Mouse (Mus musculus) limb, embryonic 13.5 days (tissue): ENCODE results near the gene Fam69a. TPM values are rescaled to one million over a fixed set of nuclear protein-coding genes. Genes with fewer than 3 reads are reported as not detected.
"Not testable (repeated sequence)": the region's sequence is repeated elsewhere in the genome, so short reads cannot be mapped to it uniquely, and the experiment has no call there.

Experiments used
- ATAC-seq: fragments of 200-750 bp; cut with Nextera tagmentation; 2 replicates; pipeline ENCODE4 v1.8.0; 2017; ENCODE audit warnings: low read depth, moderate number of reproducible peaks, moderate TSS enrichment; ENCODE audit not compliant: low FRiP score
- H3K27ac ChIP-seq: fragments of 300-500 bp; sonication (generic); 2 replicates; pipeline ENCODE4 v1.5.1; 2015; ENCODE audit warnings: inconsistent platforms, mild to moderate bottlenecking, moderate library complexity
- H3K27me3 ChIP-seq: fragments of 300-500 bp; sonication (generic); 2 replicates; pipeline ENCODE4 v1.6.1; 2015; ENCODE audit warnings: mild to moderate bottlenecking, inconsistent platforms
- H3K36me3 ChIP-seq: fragments of 300-500 bp; sonication (generic); 2 replicates; pipeline ENCODE4 v1.6.1; 2015; ENCODE audit warnings: inconsistent platforms, mild to moderate bottlenecking, moderate library complexity
- H3K4me1 ChIP-seq: fragments of 300-500 bp; sonication (generic); 2 replicates; pipeline ENCODE4 v1.6.1; 2015; ENCODE audit warnings: inconsistent platforms
- H3K4me2 ChIP-seq: fragments of 300-500 bp; sonication (generic); replicated peaks from 2 replicates; pipeline ENCODE4 v1.6.1; 2015; ENCODE audit warnings: inconsistent platforms, mild to moderate bottlenecking, moderate library complexity
- H3K4me3 ChIP-seq: fragments of 300-500 bp; sonication (generic); 2 replicates; pipeline ENCODE4 v1.5.1; 2015; ENCODE audit warnings: moderate library complexity, mild to moderate bottlenecking, inconsistent platforms
- H3K9ac ChIP-seq: fragments of 300-500 bp; sonication (generic); 2 replicates; pipeline ENCODE4 v1.6.1; 2015; ENCODE audit warnings: mild to moderate bottlenecking, inconsistent platforms
- H3K9me3 ChIP-seq: fragments of 300-500 bp; sonication (generic); 2 replicates; pipeline ENCODE4 v1.6.1; 2016; ENCODE audit warnings: inconsistent platforms
- WGBS: fragments of 180-500 bp; shearing (Covaris S2); methylation state at CpG from one replicate; pipeline ENCODE4 v1.1.7; 2015; 5-methylcytosine and 5-hydroxymethylcytosine counted together
- polyA plus RNA-seq: library from polyadenylated mRNA; unstranded; fragments of >200 nt; fragmentation: Nextera tagmentation; extraction: Ambion mirVana; gene quantifications from 2 replicates; pipeline ENCODE4 v1.2.1, GENCODE M21; 2015

Fam69a gene
- polyA plus RNA-seq, 1 experiment from 2014 or later: 31.7 TPM

GRCm38 (mm10) chr5:107977640-107978288 lies 9.1 kb downstream of the Fam69a start:
- H3K9ac ChIP-seq: no peak overlapping the region
- no peaks in the 10 kb centered on the region for H3K9me3 ChIP-seq
- ATAC-seq: no peak
- WGBS: 47% methylated on average over 3 of the region's 3 CpGs
- H3K4me1 ChIP-seq: peaks cover 17% of the 10 kb centered on the region
- no peak overlapping the region for H3K4me2 ChIP-seq
- H3K36me3 ChIP-seq: no peaks in the 10 kb centered on the region
- no peak overlapping the region for H3K4me3 ChIP-seq
- no peaks in the 10 kb centered on the region for H3K27me3 ChIP-seq
- no peak overlapping the region for H3K27ac ChIP-seq

GRCm38 (mm10) chr5:107973310-107973709 lies 13.6 kb downstream of the Fam69a start:
- no peak overlapping the region for H3K4me3 ChIP-seq
- 71% methylated on average over 2 of the region's 2 CpGs for WGBS
- H3K9ac ChIP-seq: no peak overlapping the region
- H3K36me3 ChIP-seq: no peaks in the 10 kb centered on the region
- no peak overlapping the region for H3K4me2 ChIP-seq
- no peaks in the 10 kb centered on the region for H3K9me3 ChIP-seq
- H3K27me3 ChIP-seq: no peaks in the 10 kb centered on the region
- H3K4me1 ChIP-seq: peaks cover 22% of the 10 kb centered on the region
- ATAC-seq: no peak
- H3K27ac ChIP-seq: no peak overlapping the region

DNA sequence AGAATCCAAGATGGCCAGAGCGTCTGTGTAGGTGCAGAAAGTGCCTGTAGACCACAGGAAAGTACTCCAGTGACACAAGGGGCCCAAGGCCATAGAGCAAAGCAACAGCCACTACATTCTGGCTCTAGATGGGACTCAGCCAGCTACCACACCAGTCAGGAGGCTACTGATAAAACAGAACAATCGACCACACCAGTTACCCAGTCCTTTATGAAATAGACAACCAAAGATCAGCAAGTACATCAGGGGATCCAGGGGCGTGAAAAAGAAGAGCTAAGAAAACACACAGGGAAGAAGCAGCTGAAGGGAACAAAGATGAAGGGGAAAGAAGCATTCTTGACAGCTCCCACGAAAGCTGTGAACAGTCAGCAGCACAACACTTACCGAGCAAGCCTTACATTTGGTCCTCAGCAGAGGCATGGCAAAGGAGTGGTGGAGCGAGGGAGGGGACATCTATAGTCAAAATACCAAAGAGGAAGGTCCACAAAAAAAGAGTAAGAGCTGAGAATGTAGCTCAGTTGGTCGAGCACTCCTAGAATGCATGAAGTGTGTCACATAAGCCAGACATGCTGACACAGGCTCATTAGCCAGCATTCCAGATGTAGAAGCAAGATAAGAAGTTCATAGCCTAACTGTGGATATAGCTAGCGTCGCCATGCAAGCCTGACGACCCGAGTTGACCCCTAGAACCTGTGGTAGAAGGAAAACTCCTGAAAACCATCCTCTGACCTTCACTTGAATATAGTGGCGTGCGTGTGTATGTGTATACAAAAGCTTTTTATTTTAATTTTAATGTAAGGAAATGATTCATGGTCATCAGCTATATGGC lies 14.2 kb downstream of the Fam69a start:
- H3K27ac ChIP-seq: no peak overlapping the region
- H3K9ac ChIP-seq: no peak overlapping the region
- no peaks in the 10 kb centered on the region for H3K36me3 ChIP-seq
- ATAC-seq: no peak
- H3K4me3 ChIP-seq: no peak overlapping the region
- H3K9me3 ChIP-seq: no peaks in the 10 kb centered on the region
- peaks cover 15% of the 10 kb centered on the region for H3K4me1 ChIP-seq
- no peaks in the 10 kb centered on the region for H3K27me3 ChIP-seq
- WGBS: 61% methylated on average over 13 of the region's 13 CpGs
- H3K4me2 ChIP-seq: no peak overlapping the region

DNA sequence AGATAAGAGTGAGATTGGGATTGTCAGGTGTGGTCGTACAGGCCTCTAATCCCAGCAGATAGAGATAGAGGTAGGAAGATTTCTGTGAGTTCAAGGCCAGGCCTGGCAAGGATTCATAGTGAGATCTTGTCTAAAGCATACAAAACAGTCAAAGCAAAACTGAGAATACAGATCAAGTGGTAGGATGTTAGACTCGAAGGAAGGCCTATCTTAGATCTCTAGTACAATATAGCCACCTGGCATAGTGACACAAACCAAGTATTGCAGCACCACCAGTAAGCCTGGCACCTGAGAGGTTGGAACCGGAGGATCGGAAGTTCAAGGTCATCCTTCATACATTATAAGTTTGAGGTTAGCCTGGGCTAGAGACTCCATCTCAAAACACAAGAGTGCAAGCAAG lies 15.8 kb downstream of the Fam69a start:
- H3K27me3 ChIP-seq: no peaks in the 10 kb centered on the region
- no peaks in the 10 kb centered on the region for H3K9me3 ChIP-seq
- ATAC-seq: no peak
- no peak overlapping the region for H3K27ac ChIP-seq
- no peaks in the 10 kb centered on the region for H3K36me3 ChIP-seq
- no peak overlapping the region for H3K4me3 ChIP-seq
- H3K4me2 ChIP-seq: no peak overlapping the region
- H3K9ac ChIP-seq: no peak overlapping the region
- 91% methylated on average over 4 of the region's 4 CpGs for WGBS
- peaks cover 12% of the 10 kb centered on the region for H3K4me1 ChIP-seq

DNA sequence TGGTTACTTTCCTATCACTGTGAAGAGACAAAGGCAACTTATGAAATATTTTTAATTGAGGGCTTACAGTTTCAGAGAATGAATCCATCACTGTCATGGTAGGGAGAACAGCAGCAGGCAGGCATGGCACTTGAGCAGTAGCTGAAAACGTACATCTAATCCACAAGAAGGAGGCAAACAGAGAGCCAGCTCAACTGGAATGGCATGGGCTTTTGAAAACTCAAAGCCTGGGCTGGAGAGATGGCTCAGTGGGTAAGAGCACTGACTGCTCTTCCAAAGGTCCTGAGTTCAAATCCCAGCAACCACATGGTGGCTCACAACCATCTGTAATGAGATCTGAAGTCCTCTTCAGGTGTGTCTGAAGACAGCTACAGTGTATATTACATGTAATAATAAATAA lies 17.1 kb downstream of the Fam69a start:
- H3K4me1 ChIP-seq: peaks cover 16% of the 10 kb centered on the region
- not testable (repeated sequence) for H3K27me3 ChIP-seq, H3K4me3 ChIP-seq, H3K9ac ChIP-seq, H3K9me3 ChIP-seq, H3K36me3 ChIP-seq, ATAC-seq, H3K27ac ChIP-seq, H3K4me2 ChIP-seq
- 74% methylated on average over 1 of the region's 1 CpGs for WGBS

DNA sequence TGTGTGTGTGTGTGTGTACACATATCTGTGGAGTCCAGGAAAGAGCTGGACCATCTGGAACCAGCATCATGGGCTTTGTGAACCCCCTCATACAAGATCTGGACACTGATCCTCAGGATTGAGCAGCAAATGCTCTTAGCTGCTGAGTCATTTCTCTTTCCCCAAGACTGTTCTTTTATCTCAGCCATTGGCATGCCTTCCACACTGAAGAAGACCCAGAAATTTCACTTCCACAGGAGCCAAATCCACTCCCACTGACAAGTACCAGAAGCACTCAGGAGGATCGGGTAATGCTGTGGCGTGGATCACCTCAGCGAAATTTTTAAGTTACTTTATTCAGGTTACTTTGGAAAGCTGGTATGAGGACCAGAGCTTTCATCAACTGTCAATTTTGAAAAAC lies 18.8 kb downstream of the Fam69a start:
- Histone ChIP-seq H3K4me1 (peaks cover 11% of the 10 kb centered on the region; the same call in 1 of the 2 replicates), H3K9ac (no peak overlapping the region), H3K9me3 (no peaks in the 10 kb centered on the region), H3K27ac (no peak overlapping the region), H3K4me3 (no peak overlapping the region), H3K27me3 (no peaks in the 10 kb centered on the region), H3K36me3 (no peaks in the 10 kb centered on the region), H3K4me2 (no peak overlapping the region)
- no peak for ATAC-seq
- WGBS: 96% methylated on average over 3 of the region's 3 CpGs

- Histone ChIP-seq H3K27ac (no peak overlapping the region), H3K4me3 (no peak overlapping the region), H3K9ac (no peak overlapping the region), H3K4me1 (peaks cover 5% of the 10 kb centered on the region), H3K27me3 (no peaks in the 10 kb centered on the region), H3K9me3 (no peaks in the 10 kb centered on the region), H3K4me2 (no peak overlapping the region), H3K36me3 (no peaks in the 10 kb centered on the region)
- ATAC-seq: no peak
- 62% methylated on average over 4 of the region's 4 CpGs for WGBS
These were observed 19.9 kb downstream of the Fam69a start for GRCm38 (mm10) chr5:107966841-107967457.

DNA sequence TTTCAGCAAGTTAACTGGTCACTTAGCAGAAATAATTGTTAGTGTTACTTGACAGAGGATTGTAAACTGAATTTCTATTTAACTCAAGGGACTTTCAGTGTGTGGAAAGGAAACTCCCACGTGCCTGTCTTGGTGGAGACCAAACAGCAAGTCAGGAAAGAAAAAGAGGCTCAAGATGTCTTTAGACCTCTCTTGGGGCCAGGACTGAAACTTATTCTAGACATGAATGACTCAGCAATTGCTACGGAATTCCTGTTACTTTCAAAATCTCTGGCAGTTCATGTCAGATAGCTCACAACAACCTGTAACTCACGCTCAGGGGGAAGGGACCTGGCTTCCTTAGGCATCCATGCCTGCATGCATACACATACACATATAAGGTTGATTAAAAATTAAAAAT lies 20.7 kb downstream of the Fam69a start:
- Histone ChIP-seq H3K36me3 (no peaks in the 10 kb centered on the region), H3K4me1 (peaks cover 9% of the 10 kb centered on the region), H3K4me3 (no peak overlapping the region), H3K9ac (no peak overlapping the region), H3K27ac (no peak overlapping the region), H3K9me3 (no peaks in the 10 kb centered on the region), H3K27me3 (no peaks in the 10 kb centered on the region), H3K4me2 (no peak overlapping the region)
- ATAC-seq: no peak
- WGBS: 66% methylated on average over 3 of the region's 3 CpGs

DNA sequence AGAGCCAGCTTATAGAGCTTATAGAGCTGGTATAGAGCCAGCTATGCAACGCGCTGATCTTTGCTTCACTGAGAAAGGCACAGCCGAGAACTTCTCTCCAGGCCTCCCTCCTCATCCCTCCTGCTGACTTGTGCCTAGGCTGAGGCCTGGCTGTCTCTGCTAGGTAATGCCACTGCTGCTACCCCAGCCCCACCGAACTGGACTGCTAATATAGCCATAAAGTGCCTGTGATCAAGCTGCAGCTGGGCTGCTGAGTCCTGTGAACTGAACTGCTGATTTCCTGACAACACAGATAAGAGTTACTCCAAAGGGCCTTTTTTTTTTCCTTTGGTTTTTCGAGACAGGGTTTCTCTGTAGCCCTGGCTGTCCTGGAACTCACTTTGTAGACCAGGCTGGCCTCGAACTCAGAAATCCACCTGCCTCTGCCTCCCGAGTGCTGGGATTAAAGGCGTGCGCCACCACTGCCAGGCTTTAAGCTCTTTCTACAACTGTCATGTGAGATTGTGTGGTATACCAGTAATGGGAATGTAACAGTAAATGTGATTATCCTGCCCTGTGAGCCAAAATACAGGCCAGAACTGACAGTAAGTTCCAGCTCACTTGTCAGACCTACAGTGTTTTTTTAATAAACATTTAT lies 21.4 kb downstream of the Fam69a start:
- 63% methylated on average over 9 of the region's 9 CpGs for WGBS
- Histone ChIP-seq H3K27me3 (no peaks in the 10 kb centered on the region), H3K4me1 (peaks cover 14% of the 10 kb centered on the region), H3K9ac (no peak overlapping the region), H3K4me3 (no peak overlapping the region), H3K27ac (no peak overlapping the region), H3K36me3 (no peaks in the 10 kb centered on the region), H3K9me3 (no peaks in the 10 kb centered on the region), H3K4me2 (no peak overlapping the region)
- no peak for ATAC-seq

DNA sequence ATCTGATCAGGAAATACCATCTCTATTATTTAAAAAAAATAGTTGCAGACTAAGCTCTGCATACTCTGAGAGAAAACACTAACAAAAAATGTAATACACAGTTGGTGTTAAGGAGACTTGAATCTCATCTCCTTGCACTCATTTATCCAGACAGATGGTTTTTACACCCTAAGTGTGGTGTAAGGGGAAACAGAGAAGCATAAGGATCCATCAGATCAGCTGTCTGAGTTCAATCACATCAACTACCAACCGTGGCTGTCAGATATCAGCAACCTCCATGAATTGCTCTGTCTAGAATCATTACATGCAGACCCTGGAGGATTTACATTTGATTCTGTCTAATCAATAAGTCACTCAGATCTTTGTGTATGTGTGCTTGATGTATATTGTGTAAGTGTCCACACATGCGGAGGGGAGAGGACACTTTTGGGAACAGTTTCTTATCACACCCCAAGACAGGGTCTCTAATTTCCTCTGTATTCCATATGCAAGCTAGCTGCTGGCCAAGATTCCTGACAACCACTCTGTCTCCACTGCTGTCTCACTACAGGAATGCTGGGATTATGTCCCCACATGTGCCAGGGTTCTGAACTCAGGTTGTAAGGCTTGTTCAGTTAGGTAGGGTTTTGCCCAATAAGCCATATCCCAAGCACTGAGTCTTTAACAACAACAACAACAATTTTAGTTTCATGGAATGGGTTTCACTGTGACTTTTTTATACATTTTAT lies 22.7 kb downstream of the Fam69a start:
- WGBS: 81% methylated on average over 2 of the region's 2 CpGs

GRCm38 (mm10) chr5:107961438-107962251 lies 25.2 kb downstream of the Fam69a start:
- H3K4me2 ChIP-seq: no peak overlapping the region
- peaks cover 14% of the 10 kb centered on the region for H3K4me1 ChIP-seq
- no peak overlapping the region for H3K4me3 ChIP-seq
- H3K9me3 ChIP-seq: no peaks in the 10 kb centered on the region
- H3K27me3 ChIP-seq: no peaks in the 10 kb centered on the region
- no peak overlapping the region for H3K27ac ChIP-seq
- H3K9ac ChIP-seq: no peak overlapping the region
- WGBS: 61% methylated on average over 16 of the region's 16 CpGs
- ATAC-seq: no peak
- no peaks in the 10 kb centered on the region for H3K36me3 ChIP-seq

More for the DNA sequence above, 22.7 kb downstream of the Fam69a start:
- H3K36me3 ChIP-seq: no peaks in the 10 kb centered on the region
- H3K9ac ChIP-seq: no peak overlapping the region
- no peaks in the 10 kb centered on the region for H3K27me3 ChIP-seq
- ATAC-seq: no peak
- H3K4me2 ChIP-seq: no peak overlapping the region
- peaks cover 14% of the 10 kb centered on the region for H3K4me1 ChIP-seq
- H3K9me3 ChIP-seq: no peaks in the 10 kb centered on the region
- no peak overlapping the region for H3K4me3 ChIP-seq
- no peak overlapping the region for H3K27ac ChIP-seq
